Mouse (Mus musculus) heart, adult 8-10 months (tissue): Measurements from ENCODE around the gene Mylk4. TPM values are rescaled to one million over a fixed set of nuclear protein-coding genes. Genes with fewer than 3 reads are reported as not detected.

Experiments
- DNase-seq: peaks from one replicate; pipeline ENCODE4 v3.0.0; 2022; ENCODE audit warnings: low spot score
- total RNA-seq, 4 experiments: library from RNA; stranded (reverse); gene quantifications; 2 replicates each; pipeline ENCODE4 v1.2.4; 2022

The Mylk4 gene
- total RNA-seq = 100 to 1,000 TPM; 269 to 374 (median 349) TPM

DNA sequence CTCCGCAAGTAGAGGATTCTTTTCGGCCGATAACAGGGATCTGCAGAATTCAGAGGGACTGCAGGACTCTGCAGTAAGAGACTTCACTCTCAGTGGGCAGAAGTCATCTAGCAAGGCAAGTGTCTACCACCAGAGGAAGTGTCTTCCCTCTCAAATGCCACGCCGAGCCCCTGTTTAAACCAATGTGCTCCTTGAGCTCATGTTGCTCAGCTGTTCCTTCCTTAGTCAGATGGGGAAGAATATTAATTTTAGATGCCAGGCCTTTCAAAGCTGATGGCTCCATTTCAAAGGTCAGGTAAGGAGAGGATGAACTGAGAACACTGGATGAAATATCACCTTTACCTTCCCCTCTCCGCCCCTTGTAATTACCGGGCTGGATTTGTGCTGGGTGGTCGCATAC lies at the start of gene Mylk4:
Gene Mylk4, minus strand, starts transcription at position 139 of the 400 bp plus-strand sequence.
- no peak for DNase-seq

- DNase-seq = no peak
Measured at GRCm38 (mm10) chr13:32833237-32833636, 49.5 kb upstream of the Mylk4 start.

GRCm38 (mm10) chr13:32832776-32833175 lies 49.0 kb upstream of the Mylk4 start:
- no peak for DNase-seq

- DNase-seq = no peak
Measured at GRCm38 (mm10) chr13:32831505-32832273, 47.9 kb upstream of the Mylk4 start.

GRCm38 (mm10) chr13:32828886-32829285 lies 45.1 kb upstream of the Mylk4 start:
- DNase-seq = no peak

GRCm38 (mm10) chr13:32827951-32828350 lies 44.2 kb upstream of the Mylk4 start:
- no peak for DNase-seq

GRCm38 (mm10) chr13:32827111-32827822 lies 43.5 kb upstream of the Mylk4 start:
- no peak for DNase-seq

GRCm38 (mm10) chr13:32825546-32825945 lies 41.8 kb upstream of the Mylk4 start:
- DNase-seq = no peak

DNA sequence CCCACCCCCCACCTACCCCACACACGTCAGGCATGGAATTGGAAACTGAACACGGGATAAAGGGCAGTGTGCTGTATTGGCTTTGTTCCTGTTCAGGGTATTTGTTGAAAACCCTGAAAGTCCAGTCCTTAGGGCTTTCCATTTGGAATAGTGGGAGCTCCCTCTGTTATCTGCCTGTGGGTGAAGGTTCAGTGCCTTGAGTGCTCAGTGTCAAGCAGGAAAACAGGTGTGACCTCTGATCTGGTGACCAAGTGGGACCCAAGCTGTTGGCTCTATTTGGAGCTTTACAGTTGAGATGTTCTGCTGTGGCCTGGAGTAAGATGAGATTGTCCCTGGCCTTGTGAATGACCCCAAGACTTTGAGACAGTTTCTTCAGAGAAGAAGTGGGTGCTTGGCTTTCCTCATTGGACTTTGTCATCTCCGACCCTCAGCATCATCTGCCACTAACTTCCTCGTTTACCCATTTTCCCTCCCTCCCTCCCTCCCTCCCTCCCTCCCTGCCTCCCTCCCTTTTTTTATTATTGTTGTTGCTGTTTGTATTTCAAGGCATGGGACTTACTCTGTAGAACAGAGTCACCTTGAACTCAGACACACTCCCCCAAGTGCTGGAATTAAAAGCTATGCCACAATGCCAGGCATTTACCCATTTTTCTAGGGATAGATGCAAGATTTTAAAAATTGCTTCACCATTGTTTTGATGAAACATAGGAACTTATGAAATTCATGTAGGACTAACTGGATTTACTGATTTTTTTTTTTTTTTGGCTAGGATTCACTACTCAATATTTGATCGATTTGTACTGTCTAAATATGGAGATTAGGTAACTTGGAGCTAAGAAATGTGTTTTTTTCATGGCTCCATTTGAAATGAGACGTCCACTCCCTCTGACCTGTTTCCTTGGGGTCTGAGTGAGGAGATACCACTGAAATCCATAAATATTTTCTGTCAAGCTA lies 40.9 kb upstream of the Mylk4 start:
- no peak for DNase-seq

- DNase-seq = no peak
Measured at GRCm38 (mm10) chr13:32823126-32823525, 39.4 kb upstream of the Mylk4 start.

DNA sequence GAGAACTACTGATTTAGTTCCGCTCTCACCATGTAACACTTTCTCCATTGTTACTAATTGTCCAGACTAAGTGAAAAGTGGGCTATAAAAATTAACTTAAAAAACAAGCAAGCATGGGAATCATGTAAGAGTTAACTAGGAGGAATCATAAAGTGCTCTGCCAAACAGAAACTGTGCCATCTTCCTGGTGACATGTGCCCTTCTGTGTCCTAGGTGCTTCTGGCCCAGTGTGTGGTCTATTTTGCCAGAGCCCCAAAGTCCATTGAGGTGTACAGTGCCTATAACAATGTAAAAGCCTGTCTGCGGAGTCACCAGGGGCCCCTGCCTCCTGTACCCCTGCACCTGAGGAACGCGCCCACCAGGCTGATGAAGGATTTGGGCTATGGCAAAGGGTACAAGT lies 37.9 kb upstream of the Mylk4 start:
- DNase-seq = no peak

DNA sequence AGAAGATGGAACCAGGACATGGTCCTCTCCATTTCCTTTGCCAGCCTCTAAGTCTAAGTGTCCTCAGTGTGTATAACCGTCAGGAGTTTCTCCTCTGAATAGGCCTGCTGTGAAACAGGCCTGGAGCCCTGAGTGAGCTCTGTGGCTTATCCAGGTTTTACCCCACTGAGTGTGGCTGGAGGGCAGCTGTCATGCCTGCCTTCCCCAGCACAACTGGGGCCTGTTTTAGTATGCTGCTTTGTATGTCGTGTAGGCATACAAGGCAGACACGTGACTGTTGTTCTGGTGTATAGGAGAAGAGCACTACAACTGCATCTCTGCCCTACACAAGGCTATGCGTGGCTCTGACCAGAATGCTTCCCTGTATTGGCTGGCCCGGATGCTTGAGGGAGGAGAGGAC lies 36.2 kb upstream of the Mylk4 start:
- DNase-seq = no peak

DNA sequence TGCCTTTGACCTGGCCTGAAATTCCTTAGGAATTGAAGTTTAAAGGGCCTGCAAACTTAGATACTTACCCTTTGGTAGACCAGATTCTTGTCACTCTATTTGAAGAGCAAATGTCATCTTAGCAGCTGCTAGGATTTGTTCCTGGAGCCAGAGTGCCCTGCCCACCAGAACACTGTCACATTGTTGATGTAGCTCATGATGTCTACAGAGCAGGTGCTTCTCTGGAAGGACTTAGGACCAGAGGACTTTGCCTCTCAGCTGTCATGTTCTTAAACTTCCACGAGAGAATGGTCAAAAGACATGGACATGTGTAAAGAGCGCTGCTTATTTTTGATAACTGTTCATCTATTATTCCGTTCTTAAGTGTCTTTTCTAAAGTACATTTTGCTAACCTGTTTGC lies 35.5 kb upstream of the Mylk4 start:
- no peak for DNase-seq

- DNase-seq = no peak
Measured at GRCm38 (mm10) chr13:32807624-32808023, 23.9 kb upstream of the Mylk4 start.

GRCm38 (mm10) chr13:32806820-32807219 lies 23.1 kb upstream of the Mylk4 start:
- DNase-seq = no peak

- peak; percentile 25 for DNase-seq
Measured at GRCm38 (mm10) chr13:32803701-32804345, 20.1 kb upstream of the Mylk4 start.

DNA sequence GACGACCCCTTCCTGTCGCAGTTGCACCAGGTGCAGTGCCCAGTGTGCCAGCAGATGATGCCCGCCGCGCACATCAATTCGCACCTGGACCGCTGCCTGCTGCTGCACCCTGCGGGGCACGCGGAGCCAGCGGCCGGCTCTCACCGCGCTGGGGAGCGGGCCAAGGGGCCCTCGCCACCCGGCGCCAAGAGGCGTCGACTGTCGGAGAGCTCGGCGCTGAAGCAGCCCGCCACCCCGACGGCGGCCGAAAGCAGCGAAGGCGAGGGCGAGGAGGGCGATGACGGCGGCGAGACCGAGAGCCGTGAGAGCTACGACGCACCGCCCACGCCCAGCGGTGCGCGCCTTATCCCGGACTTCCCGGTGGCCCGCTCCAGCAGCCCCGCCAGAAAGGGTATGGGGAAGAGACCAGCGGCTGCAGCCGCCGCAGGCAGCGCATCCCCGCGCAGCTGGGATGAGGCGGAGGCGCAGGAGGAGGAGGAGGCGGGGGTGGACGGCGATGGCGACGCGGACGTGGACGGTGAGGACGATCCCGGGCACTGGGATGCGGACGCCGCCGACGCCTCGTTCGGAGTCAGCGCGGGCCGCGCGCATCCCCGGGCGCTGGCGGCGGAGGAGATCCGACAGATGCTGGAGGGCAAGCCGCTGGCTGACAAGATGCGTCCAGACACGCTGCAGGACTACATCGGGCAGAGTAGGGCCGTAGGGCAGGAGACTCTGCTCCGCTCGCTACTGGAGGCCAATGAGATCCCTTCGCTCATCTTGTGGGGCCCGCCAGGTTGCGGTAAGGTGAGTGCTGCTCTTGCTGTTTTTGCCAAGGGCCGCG lies 18.7 kb upstream of the Mylk4 start, which contains the start of gene D930007J09Rik:
Gene D930007J09Rik, minus strand, starts transcription at position 591 of the 823 bp plus-strand sequence.
- no peak for DNase-seq

- peak; percentile 99 for DNase-seq
Measured at GRCm38 (mm10) chr13:32801693-32802221, 18.0 kb upstream of the Mylk4 start, which contains the start of gene Wrnip1. Gene Wrnip1 (plus strand): TSS chr13:32802038.

DNA sequence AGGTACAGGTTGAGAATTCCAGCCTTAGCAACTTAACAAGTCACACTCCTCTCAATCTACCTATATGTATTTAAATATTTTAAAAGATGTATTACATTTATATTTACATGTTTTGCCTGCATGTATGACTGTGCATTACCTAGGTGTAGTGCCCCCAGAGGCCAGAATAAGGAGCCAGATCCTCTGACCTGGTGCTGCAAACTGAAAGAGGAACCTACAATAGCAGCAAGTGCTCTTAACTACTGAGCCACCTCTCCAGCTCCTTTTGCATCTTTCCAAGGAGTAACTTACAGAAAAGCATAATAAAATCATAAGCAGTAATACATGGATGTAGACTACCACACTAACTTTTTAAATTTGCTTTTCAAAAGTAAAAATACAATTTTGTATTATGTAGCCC lies 17.1 kb upstream of the Mylk4 start:
- DNase-seq = no peak

DNA sequence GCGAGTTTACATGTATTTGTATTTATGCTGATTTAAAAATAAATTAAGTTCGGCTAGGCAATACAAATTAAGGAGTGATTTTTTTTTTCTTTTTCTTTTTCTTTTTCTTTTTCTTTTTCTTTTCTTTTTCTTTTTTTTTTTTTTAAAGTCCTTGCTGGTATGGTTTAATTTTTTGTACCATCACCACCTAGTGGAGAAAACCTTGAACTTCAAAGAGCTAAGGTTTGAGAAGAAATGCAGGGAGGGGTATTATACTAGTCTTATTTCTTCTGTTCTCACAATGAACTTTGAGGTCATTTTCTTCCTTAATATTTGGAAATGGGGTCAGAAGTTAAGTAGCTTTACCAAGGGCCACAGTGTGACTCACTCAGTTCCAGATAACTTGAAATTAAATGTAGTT lies 15.4 kb upstream of the Mylk4 start:
- DNase-seq = no peak
